Mouse (Mus musculus) cortical plate, adult 2 months (tissue): ENCODE data around the gene Dnase2a.

Experiments used
- CTCF ChIP-seq: fragments of 200-500 bp; IDR thresholded peaks from 2 replicates; pipeline ENCODE4 v1.5.1; 2011; ENCODE audit warnings: mild to moderate bottlenecking, control low read depth, low read length; ENCODE audit not compliant: insufficient read depth; ENCODE audit errors: extremely low read depth
- POLR2A ChIP-seq: fragments of 200-500 bp; IDR thresholded peaks from 2 replicates; pipeline ENCODE4 v1.6.1; 2011; ENCODE audit warnings: mild to moderate bottlenecking, low read length, control low read depth; ENCODE audit not compliant: insufficient read depth; ENCODE audit errors: extremely low read depth

DNA sequence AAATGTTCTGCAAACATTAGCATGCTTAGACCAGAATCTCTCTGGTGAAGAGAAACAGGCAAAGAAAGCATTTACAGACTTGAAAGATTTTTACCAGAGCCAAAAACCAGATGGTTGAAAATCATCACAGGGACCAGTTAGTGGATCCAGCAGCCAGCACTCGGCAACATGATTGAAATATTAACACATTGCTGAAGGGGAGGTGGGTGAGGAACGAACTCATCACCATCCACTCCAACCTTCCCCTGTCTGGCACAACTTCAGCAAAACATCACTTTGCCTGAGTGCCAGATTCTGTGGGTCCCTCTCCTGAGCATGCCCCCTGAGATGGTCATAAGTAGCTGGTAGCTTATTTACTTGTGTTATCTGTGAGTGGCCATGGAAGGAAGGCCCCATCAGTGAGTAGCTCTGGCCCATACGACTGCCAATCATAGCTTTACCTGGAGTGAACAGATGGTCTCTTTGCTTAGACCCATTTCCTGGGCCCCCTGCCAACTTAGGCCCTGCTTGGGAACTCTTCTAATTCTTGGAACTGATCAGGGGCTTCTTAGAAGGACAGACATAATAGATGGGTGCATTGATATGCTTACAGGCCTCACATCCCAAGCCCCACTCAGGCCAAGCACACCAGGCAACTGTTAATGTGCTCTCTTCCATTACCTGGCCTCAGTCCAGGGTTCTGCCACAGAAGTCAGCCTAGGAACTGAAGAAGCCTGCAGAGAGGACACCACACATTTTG, 30.9 kb upstream of the Dnase2a start:
- TF ChIP-seq CTCF (no peak), POLR2A (no peak)
